Mouse (Mus musculus): ENCODE measurements around the gene Zfp568.

GRCm38 (mm10) chr7:30010551-30011195 lies 26.9 kb downstream of the Zfp568 start:
- TF ChIP-seq POLR2A (IDR thresholded peaks at IDR 0.05; ENCODE audit: control insufficient read depth, low read depth, low read length) (no peak), CTCF (IDR thresholded peaks at IDR 0.05; ENCODE audit: control insufficient read depth, insufficient read depth, insufficient replicate concordance, low read depth, low read length) (no peak)

Data from testis, adult 2 months (tissue).